In the genomic region with DNA sequence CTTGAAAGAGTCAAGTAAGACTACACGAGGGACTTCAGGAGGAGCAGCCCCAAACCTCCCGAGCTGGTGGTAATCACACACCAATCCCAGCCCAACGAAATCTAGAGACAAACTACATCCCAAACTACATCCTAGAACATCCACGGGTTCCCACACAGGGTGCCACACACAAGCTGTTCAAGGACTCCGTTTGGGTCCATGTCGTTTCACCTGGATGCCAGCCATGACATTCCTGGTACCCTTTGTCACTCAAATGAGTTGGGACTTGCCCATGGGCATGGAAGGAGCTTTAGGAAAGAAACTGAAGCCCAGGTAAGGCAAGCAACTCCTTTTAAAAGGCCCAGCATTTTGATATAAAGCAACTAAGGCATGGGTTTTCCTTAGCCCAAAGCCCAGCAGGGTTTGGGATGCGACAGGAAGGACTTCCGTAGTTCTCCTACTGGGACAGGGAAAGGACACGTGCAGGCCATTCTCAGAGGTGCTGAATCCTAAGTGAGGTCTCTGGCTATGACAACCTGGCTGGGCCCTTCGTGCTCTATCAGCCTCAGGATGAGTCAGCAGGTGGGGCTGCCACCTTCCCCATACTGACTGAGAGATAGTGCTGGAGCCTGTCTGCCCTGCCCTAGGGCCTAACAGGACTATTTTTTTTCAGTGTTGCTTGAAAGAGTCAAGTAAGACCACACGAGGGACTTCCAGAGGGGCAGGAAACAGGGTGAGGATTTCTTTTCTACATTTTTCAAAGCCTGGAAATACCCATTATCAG, we compare ENCODE assay signal across 10 mouse cellular contexts. TPM values are rescaled to one million over a fixed set of nuclear protein-coding genes. Genes with fewer than 3 reads are reported as not detected.
DNase-seq lines count a peak whose midpoint lies in the region; ATAC-seq and TF ChIP-seq lines count a peak whose summit lies in the region.
"Had no signal": no experiment of that assay in that cellular context is flagged by ENCODE, and none has a peak within 500 bp of the region (broad histone marks: within the 10 kb centered on the region; RNA-seq: fewer than 3 reads in every experiment).

No protein-coding gene starts in this region.

- TF ChIP-seq CTCF in G1E (IDR thresholded peaks at IDR 0.05; ENCODE audit: low read depth, low read length): no peak
- TF ChIP-seq CTCF in bone marrow, adult 2 months (IDR thresholded peaks at IDR 0.05; ENCODE audit: control insufficient read depth, insufficient read depth, low read length): no peak

- no peaks in the 10 kb centered on the region for H3K9me3 ChIP-seq in G1E (replicated peaks)
- no peaks in the 10 kb centered on the region for H3K9me3 ChIP-seq in liver, embryonic 15.5 days (replicated peaks)

- H3K27ac ChIP-seq in bone marrow, adult 2 months (ENCODE audit: control insufficient read depth, insufficient read depth, low read depth, low read length, poor library complexity): peak overlapping the region; percentile 76
- peak overlapping the region; percentile 80 for H3K27ac ChIP-seq in liver, embryonic 15.5 days (replicated peaks)

- DNase-seq in G1E (ENCODE audit: low spot score): peak; percentile 37
- peak; percentile 18 to 25 for DNase-seq in heart, postnatal 36 days
- no peak for DNase-seq in testis, postnatal 10 days (ENCODE audit: low spot score)
- DNase-seq in ovary, postnatal 14 days (ENCODE audit: low spot score): no peak
- DNase-seq in gastrocnemius, adult 8-10 months (ENCODE audit: low spot score in 2 of 2): no peak
- DNase-seq: right cerebral cortex, postnatal 4 days had no signal

- intact Hi-C loops in heart, postnatal 36 days (cut with DNase I): loop anchor here (5.0 kb wide), 1 partner anchor 356 kb away; no protein-coding TSS in a partner anchor

- peak overlapping the region; percentile 71 for H3K4me2 ChIP-seq in liver, embryonic 15.5 days

- TF ChIP-seq POLR2A in bone marrow, adult 2 months (IDR thresholded peaks at IDR 0.05; ENCODE audit: borderline replicate concordance, control insufficient read depth, low read depth, low read length): no peak

- H3K27me3 ChIP-seq in G1E (ENCODE audit: insufficient read depth, low read length): peaks cover 25% of the 10 kb centered on the region; the same call in 1 of the 2 replicates
- H3K27me3 ChIP-seq in liver, embryonic 15.5 days: peaks cover 64% of the 10 kb centered on the region

- peaks cover 28% of the 10 kb centered on the region for H3K4me1 ChIP-seq in G1E (ENCODE audit: insufficient read depth, low read depth, low read length)
- H3K4me1 ChIP-seq in bone marrow, adult 2 months (ENCODE audit: control insufficient read depth, insufficient read depth, low read length): peaks cover 3% of the 10 kb centered on the region; the same call in 1 of the 2 replicates
- peaks cover 63% of the 10 kb centered on the region for H3K4me1 ChIP-seq in liver, embryonic 15.5 days (replicated peaks)

- 69% methylated on average over 11 of the region's 11 CpGs for WGBS in bone marrow, adult 2 months
- 56% methylated on average over 11 of the region's 11 CpGs for WGBS in liver, embryonic 15.5 days (ENCODE audit: insufficient replicate concordance)

- H3K9ac ChIP-seq in liver, embryonic 15.5 days: peak overlapping the region; percentile 64

- no peak for ATAC-seq in G1E (ENCODE audit: extremely low read depth, insufficient number of reproducible peaks, low FRiP score, poor library complexity, severe bottlenecking)
- peak; percentile 86 for ATAC-seq in liver, embryonic 15.5 days (ENCODE audit: insufficient read depth)

- peaks cover 3% of the 10 kb centered on the region for H3K36me3 ChIP-seq in G1E (replicated peaks)
- peaks cover 27% of the 10 kb centered on the region for H3K36me3 ChIP-seq in liver, embryonic 15.5 days (replicated peaks)

- no peak overlapping the region for H3K4me3 ChIP-seq in G1E (ENCODE audit: low read depth, low read length)
- H3K4me3 ChIP-seq in bone marrow, adult 2 months (replicated peaks; ENCODE audit: control insufficient read depth, low read depth, low read length): peak overlapping the region; percentile 95
- peak overlapping the region; percentile 64 for H3K4me3 ChIP-seq in liver, embryonic 15.5 days (replicated peaks)

RNA-seq across cellular contexts. Expression of gene Tinagl1, which starts 1.7 kb away (rescaled TPM):
- total RNA-seq in G1E (2014; fragmentation: Nextera tagmentation) (3.2 TPM in 1 of 2 replicates, not detected in the other), G1E (2017) (0.06 and 0.38 TPM in 2 replicates)
- polyA plus RNA-seq in G1E (2012): 0.08 and 0.13 TPM in 2 replicates
- polyA plus RNA-seq in bone marrow, adult 2 months (2011; ENCODE audit: insufficient read depth, insufficient read length, low replicate concordance, missing spikeins): 29.5 and 51.1 TPM in 2 replicates
- 10 to 100 TPM; 55.2 to 76.8 TPM for total RNA-seq in heart, postnatal 36 days (2021)
- polyA plus RNA-seq in liver, embryonic 15.5 days (2015; fragmentation: Nextera tagmentation; extraction: Ambion mirVana): 41.1 and 47.6 TPM in 2 replicates
- 10 to 100 TPM; 10.2 to 25.2 (median 13.1) TPM for total RNA-seq in gastrocnemius, adult 8-10 months (2022)

RNA-seq across cellular contexts. Expression of gene Hcrtr1, which starts 34.1 kb away (rescaled TPM):
- not detected in 2 replicates for total RNA-seq in G1E (2014; fragmentation: Nextera tagmentation)
- total RNA-seq in G1E (2017): not detected in 2 replicates
- polyA plus RNA-seq in G1E (2012): not detected in 2 replicates
- polyA plus RNA-seq in bone marrow, adult 2 months (2011; ENCODE audit: insufficient read depth, insufficient read length, low replicate concordance, missing spikeins): not detected in 2 replicates
- not detected for total RNA-seq in heart, postnatal 36 days (2021)
- polyA plus RNA-seq in liver, embryonic 15.5 days (2015; fragmentation: Nextera tagmentation; extraction: Ambion mirVana): not detected in 2 replicates
- total RNA-seq in gastrocnemius, adult 8-10 months (2022): under 1 TPM in 1 of 4 experiments, not detected in 3; 0.22 TPM
- total RNA-seq: heart, postnatal 10 days had no signal

RNA-seq across cellular contexts. Expression of gene Gm853, which starts 49.0 kb away (rescaled TPM):
- total RNA-seq in G1E (2014; fragmentation: Nextera tagmentation) (not detected in 2 replicates), G1E (2017) (0.05 TPM in 1 of 2 replicates, not detected in the other)
- not detected in 2 replicates for polyA plus RNA-seq in G1E (2012)
- polyA plus RNA-seq in bone marrow, adult 2 months (2011; ENCODE audit: insufficient read depth, insufficient read length, low replicate concordance, missing spikeins): not detected in 2 replicates
- not detected for total RNA-seq in heart, postnatal 36 days (2021)
- polyA plus RNA-seq in liver, embryonic 15.5 days (2015; fragmentation: Nextera tagmentation; extraction: Ambion mirVana): not detected in 2 replicates
- not detected for total RNA-seq in gastrocnemius, adult 8-10 months (2022)
- total RNA-seq: adrenal gland, postnatal 25 days; heart, postnatal 10 days had no signal

Comparison
In these comparisons a context has a peak if more than half of its experiments do, and no peak if none do; other contexts are left out.
1. DNase-seq: peak in G1E (single experiment) and heart, postnatal 36 days (2 of 2); none in testis, postnatal 10 days (single experiment), ovary, postnatal 14 days (single experiment) and gastrocnemius, adult 8-10 months (0 of 2).